Mouse (Mus musculus) lung, embryonic 16.5 days (tissue): ENCODE data around the gene 6030408B16Rik. TPM values are rescaled to one million over a fixed set of nuclear protein-coding genes. Genes with fewer than 3 reads are reported as not detected.

Source experiments
- ATAC-seq: fragments of 200-750 bp; cut with Nextera tagmentation; 2 replicates; pipeline ENCODE4 v1.8.0; 2017; ENCODE audit warnings: low read depth, mild to moderate bottlenecking, moderate library complexity
- H3K27ac ChIP-seq: fragments of 300-500 bp; sonication (generic); 2 replicates; pipeline ENCODE4 v1.5.1; 2014; ENCODE audit warnings: mild to moderate bottlenecking, control low read depth, low read length
- H3K27me3 ChIP-seq: fragments of 300-500 bp; sonication (generic); 2 replicates; pipeline ENCODE4 v1.6.1; 2014; ENCODE audit warnings: low read depth, low read length, mixed read lengths; ENCODE audit not compliant: control insufficient read depth, insufficient read depth
- H3K36me3 ChIP-seq: fragments of 300-500 bp; sonication (generic); 2 replicates; pipeline ENCODE4 v1.6.1; 2014; ENCODE audit warnings: low read length; ENCODE audit not compliant: control insufficient read depth, insufficient read depth
- H3K4me1 ChIP-seq: fragments of 300-500 bp; sonication (generic); replicated peaks from 2 replicates; pipeline ENCODE4 v1.6.1; 2014; ENCODE audit warnings: low read length, mixed read lengths; ENCODE audit not compliant: control insufficient read depth, insufficient read depth
- H3K4me2 ChIP-seq: fragments of 300-500 bp; sonication (generic); 2 replicates; pipeline ENCODE4 v1.6.1; 2014; ENCODE audit warnings: low read depth, low read length, control low read depth
- H3K4me3 ChIP-seq: fragments of 300-500 bp; sonication (generic); 2 replicates; pipeline ENCODE4 v1.5.1; 2014; ENCODE audit warnings: mild to moderate bottlenecking, low read length, control low read depth
- H3K9ac ChIP-seq: fragments of 300-500 bp; sonication (generic); 2 replicates; pipeline ENCODE4 v1.6.1; 2014; ENCODE audit warnings: low read length, control low read depth
- H3K9me3 ChIP-seq: fragments of 300-500 bp; sonication (generic); 2 replicates; pipeline ENCODE4 v1.6.1; 2016; ENCODE audit warnings: low read length; ENCODE audit not compliant: control insufficient read depth
- WGBS: fragments of 180-500 bp; shearing (Covaris S2); extraction: QIAGEN DNeasy Blood & Tissue Kit; methylation state at CpG from one replicate; pipeline ENCODE4 v1.1.7; 2014; 5-methylcytosine and 5-hydroxymethylcytosine counted together
- polyA plus RNA-seq: library from polyadenylated mRNA; unstranded; fragments of >200 nt; fragmentation: Nextera tagmentation; extraction: Ambion mirVana; gene quantifications from 2 replicates; pipeline ENCODE4 v1.2.1, GENCODE M21; 2015

Gene 6030408B16Rik
- polyA plus RNA-seq = 57.2 and 59.7 TPM in 2 replicates

DNA sequence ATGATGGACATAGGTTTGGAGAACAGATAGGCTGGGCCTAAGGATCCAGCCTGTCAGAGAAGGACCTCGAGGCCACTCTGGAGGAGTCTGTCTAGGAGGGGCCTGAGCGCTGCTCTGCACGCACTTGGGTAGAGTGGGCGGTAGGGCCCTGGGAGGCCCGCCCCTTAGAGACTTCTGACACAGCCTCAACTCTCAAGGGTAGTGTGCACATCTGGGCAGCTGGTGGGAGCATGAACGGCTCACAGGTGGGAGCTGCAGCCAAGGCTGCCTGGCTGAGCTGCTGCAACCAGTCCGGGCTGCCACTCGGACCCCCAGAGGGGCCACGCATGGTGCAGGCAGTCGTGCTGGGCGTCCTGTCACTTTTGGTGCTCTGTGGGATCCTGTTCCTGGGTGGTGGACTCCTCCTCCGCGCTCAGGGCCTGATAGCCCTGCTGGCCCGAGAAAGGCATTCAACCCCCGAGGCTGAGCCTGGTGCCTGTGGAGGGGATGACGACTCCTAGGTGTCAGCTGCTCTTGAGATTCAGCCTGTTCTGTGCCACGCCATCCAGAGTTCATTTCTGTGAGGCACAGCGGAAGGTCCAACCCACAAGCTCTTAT, at the start of gene 6030408B16Rik:
TSS of gene 6030408B16Rik (plus strand) at position 188 of the 597 bp plus-strand sequence.
- H3K4me3 ChIP-seq = peak within 1 kb of the TSS; percentile 39
- peak within 1 kb of the TSS; percentile 62 for H3K9ac ChIP-seq
- peaks cover 18% of the 10 kb centered on the region for H3K36me3 ChIP-seq
- H3K27me3 ChIP-seq = no peaks in the 10 kb centered on the region
- H3K4me1 ChIP-seq = no peaks in the 10 kb centered on the region
- H3K4me2 ChIP-seq = peak within 1 kb of the TSS; percentile 44
- H3K9me3 ChIP-seq = no peaks in the 10 kb centered on the region
- ATAC-seq = peak; percentile 60
- 38% methylated on average over 18 of the region's 18 CpGs for WGBS
- peak within 1 kb of the TSS; percentile 93 for H3K27ac ChIP-seq

DNA sequence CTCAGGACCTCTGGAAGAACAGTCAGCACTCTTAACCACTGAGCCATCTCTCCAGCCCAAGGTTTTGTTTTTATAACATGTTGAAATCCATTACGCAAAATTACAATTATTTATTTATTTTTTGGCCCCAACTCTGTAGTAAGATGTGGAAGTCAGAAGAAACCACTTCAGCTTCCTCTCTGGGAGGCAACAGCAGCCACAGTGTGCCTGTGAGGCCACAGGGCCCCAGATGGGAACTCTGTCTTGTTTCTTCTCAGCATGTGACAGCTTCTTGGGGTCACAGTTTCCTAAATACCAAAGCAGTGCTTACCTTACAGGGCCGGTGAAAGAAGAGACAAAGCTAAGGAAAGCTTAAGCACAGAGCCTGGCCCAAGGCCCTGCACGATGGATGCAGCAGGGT, 49.0 kb upstream of the 6030408B16Rik start:
- WGBS = 58% methylated on average over 3 of the region's 3 CpGs
- peaks cover 31% of the 10 kb centered on the region for H3K4me1 ChIP-seq
- H3K4me3 ChIP-seq = no peak overlapping the region
- H3K36me3 ChIP-seq = no peaks in the 10 kb centered on the region
- no peak overlapping the region for H3K4me2 ChIP-seq
- no peak for ATAC-seq
- no peaks in the 10 kb centered on the region for H3K9me3 ChIP-seq
- no peak overlapping the region for H3K9ac ChIP-seq
- no peaks in the 10 kb centered on the region for H3K27me3 ChIP-seq
- no peak overlapping the region for H3K27ac ChIP-seq

- Histone ChIP-seq H3K27ac (peak overlapping the region; percentile 94), H3K4me2 (peak overlapping the region; percentile 69), H3K9ac (peak overlapping the region; percentile 74), H3K4me3 (peak overlapping the region; percentile 49), H3K4me1 (peaks cover 23% of the 10 kb centered on the region), H3K27me3 (no peaks in the 10 kb centered on the region), H3K36me3 (no peaks in the 10 kb centered on the region), H3K9me3 (no peaks in the 10 kb centered on the region)
- WGBS = under 1% methylated on average over 56 of the region's 56 CpGs
- ATAC-seq = peak; percentile 98
Measured at GRCm38 (mm10) chr15:101246231-101247154, 46.5 kb upstream of the 6030408B16Rik start.

DNA sequence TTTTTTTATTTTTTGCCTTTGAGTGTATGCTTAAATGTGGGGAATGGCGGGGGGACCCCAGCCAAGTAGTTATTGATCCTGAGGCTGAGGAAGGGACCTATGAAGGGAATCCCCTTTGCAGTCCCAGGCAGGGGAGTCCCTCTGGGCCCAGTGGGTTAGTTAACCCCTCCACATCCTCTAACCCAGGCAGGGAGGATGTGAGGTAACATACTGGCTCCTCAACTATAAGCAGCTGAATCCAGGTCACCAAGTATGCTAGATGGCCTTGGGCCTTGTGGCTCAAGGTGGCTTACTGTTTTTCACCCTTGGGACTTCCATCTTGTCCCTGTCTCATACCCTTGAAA, 45.9 kb upstream of the 6030408B16Rik start:
- Histone ChIP-seq H3K9me3 (no peaks in the 10 kb centered on the region), H3K9ac (peak overlapping the region; percentile 69), H3K4me2 (peak overlapping the region; percentile 69), H3K36me3 (no peaks in the 10 kb centered on the region), H3K4me1 (peaks cover 20% of the 10 kb centered on the region), H3K27me3 (no peaks in the 10 kb centered on the region), H3K27ac (peak overlapping the region; percentile 94), H3K4me3 (peak overlapping the region; percentile 48)
- ATAC-seq = no peak
- WGBS = 81% methylated on average over 1 of the region's 1 CpGs

GRCm38 (mm10) chr15:101248029-101248710, 44.8 kb upstream of the 6030408B16Rik start:
- no peak overlapping the region for H3K4me3 ChIP-seq
- H3K36me3 ChIP-seq = no peaks in the 10 kb centered on the region
- peak overlapping the region; percentile 80 for H3K27ac ChIP-seq
- H3K4me1 ChIP-seq = peaks cover 20% of the 10 kb centered on the region
- H3K27me3 ChIP-seq = no peaks in the 10 kb centered on the region
- H3K4me2 ChIP-seq = no peak overlapping the region
- no peak for ATAC-seq
- no peaks in the 10 kb centered on the region for H3K9me3 ChIP-seq
- no peak overlapping the region; the same call in 1 of the 2 replicates for H3K9ac ChIP-seq
- 29% methylated on average over 5 of the region's 5 CpGs for WGBS

GRCm38 (mm10) chr15:101250220-101250800, 42.7 kb upstream of the 6030408B16Rik start:
- Histone ChIP-seq H3K27me3 (no peaks in the 10 kb centered on the region), H3K9ac (no peak overlapping the region), H3K36me3 (no peaks in the 10 kb centered on the region), H3K9me3 (no peaks in the 10 kb centered on the region), H3K4me1 (peaks cover 23% of the 10 kb centered on the region), H3K4me2 (no peak overlapping the region), H3K27ac (no peak overlapping the region), H3K4me3 (no peak overlapping the region)
- ATAC-seq = no peak
- WGBS = 72% methylated on average over 9 of the region's 9 CpGs

- peaks cover 15% of the 10 kb centered on the region for H3K4me1 ChIP-seq
- ATAC-seq = no peak
- H3K4me2 ChIP-seq = no peak overlapping the region
- no peak overlapping the region for H3K4me3 ChIP-seq
- no peaks in the 10 kb centered on the region for H3K36me3 ChIP-seq
- no peak overlapping the region for H3K27ac ChIP-seq
- 86% methylated on average over 5 of the region's 5 CpGs for WGBS
- H3K9me3 ChIP-seq = no peaks in the 10 kb centered on the region
- H3K27me3 ChIP-seq = no peaks in the 10 kb centered on the region
- no peak overlapping the region for H3K9ac ChIP-seq
Measured at GRCm38 (mm10) chr15:101251930-101252329, 41.1 kb upstream of the 6030408B16Rik start.

DNA sequence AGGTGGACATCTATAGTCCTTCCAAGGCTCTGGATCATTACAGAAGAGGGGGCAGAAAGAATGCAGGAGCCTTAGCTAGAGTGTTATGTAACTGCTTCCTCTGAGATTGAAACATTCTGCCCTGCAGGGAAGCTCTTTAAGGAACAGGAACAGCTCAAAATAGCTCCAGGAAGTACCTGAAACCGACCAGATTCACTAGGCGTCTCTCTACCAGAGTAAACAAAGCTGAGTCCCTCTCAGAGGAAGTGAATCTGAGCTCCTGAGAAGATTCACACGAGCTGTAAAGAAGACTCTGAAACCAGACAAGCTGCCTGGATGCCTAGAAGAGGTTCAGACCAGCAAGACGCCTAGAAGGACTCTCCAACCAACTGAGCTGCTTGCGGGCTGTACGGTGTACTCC, 40.4 kb upstream of the 6030408B16Rik start:
- H3K27ac ChIP-seq = no peak overlapping the region
- H3K9ac ChIP-seq = no peak overlapping the region
- no peak for ATAC-seq
- H3K36me3 ChIP-seq = no peaks in the 10 kb centered on the region
- H3K4me2 ChIP-seq = no peak overlapping the region
- no peaks in the 10 kb centered on the region for H3K9me3 ChIP-seq
- 72% methylated on average over 6 of the region's 6 CpGs for WGBS
- H3K4me3 ChIP-seq = no peak overlapping the region
- H3K27me3 ChIP-seq = no peaks in the 10 kb centered on the region
- peaks cover 11% of the 10 kb centered on the region for H3K4me1 ChIP-seq

GRCm38 (mm10) chr15:101253563-101253885, 39.5 kb upstream of the 6030408B16Rik start:
- 31% methylated on average over 3 of the region's 3 CpGs for WGBS
- Histone ChIP-seq H3K4me3 (peak overlapping the region; percentile 68), H3K36me3 (no peaks in the 10 kb centered on the region), H3K27ac (0 out of 2 replicates have a peak overlapping the region, but pooled peaks have one; percentile 50), H3K9me3 (no peaks in the 10 kb centered on the region), H3K9ac (peak overlapping the region; percentile 90), H3K4me2 (peak overlapping the region; percentile 94), H3K27me3 (no peaks in the 10 kb centered on the region), H3K4me1 (peaks cover 4% of the 10 kb centered on the region)
- peak; percentile 15; the same call in 1 of the 2 replicates for ATAC-seq
